Mouse (Mus musculus) cerebellum, adult 2 months (tissue): ENCODE measurements at regions not wholly inside any gene's neighbourhood (a gene's known extent, or its start where the extent isn't known, plus 50 kb on each side); places are given as distances from the start of the nearest gene placed in this dataset.

Source experiments
- DNase-seq, 2 experiments: peaks; one replicate each; pipeline ENCODE4 v3.0.0; 2021
- H3K27ac ChIP-seq: fragments of 200-500 bp; 2 replicates; pipeline ENCODE4 v1.5.1; 2012; ENCODE audit warnings: low read length, control low read depth, inconsistent platforms; ENCODE audit not compliant: insufficient read depth
- H3K27me3 ChIP-seq: fragments of 200-500 bp; 2 replicates; pipeline ENCODE4 v1.6.1; 2012; ENCODE audit warnings: inconsistent platforms, mild to moderate bottlenecking, low read length, moderate library complexity; ENCODE audit not compliant: control insufficient read depth, insufficient read depth
- H3K4me1 ChIP-seq: fragments of 200-500 bp; 2 replicates; pipeline ENCODE4 v1.6.1; 2011; ENCODE audit warnings: low read length; ENCODE audit not compliant: control insufficient read depth, insufficient read depth
- H3K4me3 ChIP-seq: fragments of 200-500 bp; replicated peaks from 2 replicates; pipeline ENCODE3; 2011; ENCODE audit warnings: mild to moderate bottlenecking, low read depth, low read length, control low read depth; ENCODE audit not compliant: insufficient read depth
- CTCF ChIP-seq: fragments of 200-500 bp; IDR thresholded peaks from 2 replicates; pipeline ENCODE4 v1.5.1; 2011; ENCODE audit warnings: low read depth, mild to moderate bottlenecking, control low read depth, low read length, moderate library complexity, borderline replicate concordance; ENCODE audit not compliant: insufficient read depth
- POLR2A ChIP-seq: fragments of 200-500 bp; IDR thresholded peaks from 2 replicates; pipeline ENCODE4 v1.6.1; 2011; ENCODE audit warnings: low read length, control low read depth, borderline replicate concordance; ENCODE audit not compliant: insufficient read depth
- WGBS: fragments of 180-500 bp; shearing (Covaris S2); methylation state at CpG from one replicate; pipeline ENCODE4 v1.1.7; 2018; 5-methylcytosine and 5-hydroxymethylcytosine counted together

GRCm38 (mm10) chr9:32989006-32989405 lies 353.0 kb downstream of the Ets1 start:
- TF ChIP-seq POLR2A (no peak), CTCF (no peak)
- Histone ChIP-seq H3K27ac (no peak overlapping the region), H3K4me1 (no peaks in the 10 kb centered on the region), H3K4me3 (no peak overlapping the region), H3K27me3 (no peaks in the 10 kb centered on the region)
- 18% methylated on average over 1 of the region's 1 CpGs for WGBS
- no peak for DNase-seq

- H3K27me3 ChIP-seq, result no peaks in the 10 kb centered on the region
- no peak for TF ChIP-seq POLR2A
- TF ChIP-seq CTCF, result no peak
- no peak for DNase-seq
- WGBS, result 88% methylated on average over 1 of the region's 1 CpGs
- H3K4me3 ChIP-seq, result no peak overlapping the region
- H3K27ac ChIP-seq, result no peak overlapping the region
- no peaks in the 10 kb centered on the region for H3K4me1 ChIP-seq
Measured at GRCm38 (mm10) chr9:32998323-32998722, 362.3 kb downstream of the Ets1 start.

- Histone ChIP-seq H3K4me3 (no peak overlapping the region), H3K27me3 (no peaks in the 10 kb centered on the region), H3K27ac (no peak overlapping the region), H3K4me1 (no peaks in the 10 kb centered on the region)
- no peak for TF ChIP-seq CTCF
- TF ChIP-seq POLR2A, result no peak
- no peak for DNase-seq
- 40% methylated on average over 7 of the region's 7 CpGs for WGBS
Measured at GRCm38 (mm10) chr9:33000691-33001164, 364.7 kb downstream of the Ets1 start.

GRCm38 (mm10) chr9:33001165-33001949 lies 365.3 kb downstream of the Ets1 start:
- no peaks in the 10 kb centered on the region for H3K4me1 ChIP-seq
- H3K27me3 ChIP-seq, result no peaks in the 10 kb centered on the region
- WGBS, result 40% methylated on average over 9 of the region's 9 CpGs
- no peak overlapping the region for H3K4me3 ChIP-seq
- DNase-seq, result no peak
- TF ChIP-seq CTCF (no peak), POLR2A (no peak)
- H3K27ac ChIP-seq, result no peak overlapping the region

GRCm38 (mm10) chr9:33003880-33004279 lies 367.9 kb downstream of the Ets1 start:
- Histone ChIP-seq H3K4me1 (no peaks in the 10 kb centered on the region), H3K27ac (no peak overlapping the region), H3K4me3 (no peak overlapping the region), H3K27me3 (no peaks in the 10 kb centered on the region)
- no peak for DNase-seq
- 94% methylated on average over 1 of the region's 1 CpGs for WGBS
- TF ChIP-seq CTCF (no peak), POLR2A (no peak)

GRCm38 (mm10) chr9:33004536-33004935 lies 368.5 kb downstream of the Ets1 start:
- no peak for DNase-seq
- no peak for TF ChIP-seq POLR2A
- no peak for TF ChIP-seq CTCF
- Histone ChIP-seq H3K27ac (no peak overlapping the region), H3K4me1 (no peaks in the 10 kb centered on the region), H3K4me3 (no peak overlapping the region), H3K27me3 (no peaks in the 10 kb centered on the region)
- WGBS, result 94% methylated on average over 3 of the region's 3 CpGs

- Histone ChIP-seq H3K4me3 (no peak overlapping the region), H3K27me3 (no peaks in the 10 kb centered on the region), H3K27ac (no peak overlapping the region), H3K4me1 (no peaks in the 10 kb centered on the region)
- no peak for DNase-seq
- 83% methylated on average over 3 of the region's 3 CpGs for WGBS
- no peak for TF ChIP-seq POLR2A
- no peak for TF ChIP-seq CTCF
Measured at GRCm38 (mm10) chr9:33007456-33008063, 371.5 kb downstream of the Ets1 start.

- no peak for TF ChIP-seq POLR2A
- TF ChIP-seq CTCF, result no peak
- Histone ChIP-seq H3K4me1 (no peaks in the 10 kb centered on the region), H3K4me3 (no peak overlapping the region), H3K27me3 (no peaks in the 10 kb centered on the region), H3K27ac (no peak overlapping the region)
- no peak for DNase-seq
Measured at GRCm38 (mm10) chr9:33011241-33011640, 375.2 kb downstream of the Ets1 start.
